Mouse (Mus musculus): ENCODE data around the gene Phf21b.

- TF ChIP-seq CTCF (IDR thresholded peaks at IDR 0.05; ENCODE audit: borderline replicate concordance, control insufficient read depth, extremely low read depth, insufficient read depth, low read length, poor library complexity) = no peak
- TF ChIP-seq POLR2A (IDR thresholded peaks at IDR 0.05; ENCODE audit: control insufficient read depth, extremely low read depth, insufficient read depth, low read length, poor library complexity) = no peak
These were observed 42.2 kb upstream of the Phf21b start for GRCm38 (mm10) chr15:84898077-84898476.
